Mouse (Mus musculus) cerebellum, postnatal 14 days (tissue): ENCODE measurements around the gene Edaradd.
"Not testable (repeated sequence)": the region's sequence is repeated elsewhere in the genome, so short reads cannot be mapped to it uniquely, and the experiment has no call there.

Experiments
- DNase-seq, 2 experiments: peaks; one replicate each; pipeline ENCODE4 v3.0.0; 2021; ENCODE audit warnings: mixed read lengths in 2 of 2

The Edaradd gene

GRCm38 (mm10) chr13:12511189-12511965 is 8.9 kb downstream of the Edaradd start:
- DNase-seq: no peak

GRCm38 (mm10) chr13:12510032-12510431 is 10.2 kb downstream of the Edaradd start:
- DNase-seq: no peak

GRCm38 (mm10) chr13:12507426-12507825 is 12.8 kb downstream of the Edaradd start:
- no peak for DNase-seq

- DNase-seq: no peak
These were observed 14.9 kb downstream of the Edaradd start for GRCm38 (mm10) chr13:12505359-12505758.

- no peak for DNase-seq
These were observed 16.9 kb downstream of the Edaradd start for GRCm38 (mm10) chr13:12503238-12503751.

- DNase-seq: no peak
These were observed 17.5 kb downstream of the Edaradd start for GRCm38 (mm10) chr13:12502665-12503237.

- no peak for DNase-seq
These were observed 21.1 kb downstream of the Edaradd start for GRCm38 (mm10) chr13:12499107-12499506.

- no peak for DNase-seq
These were observed 22.4 kb downstream of the Edaradd start for GRCm38 (mm10) chr13:12497809-12498208.

GRCm38 (mm10) chr13:12494750-12495149 is 25.5 kb downstream of the Edaradd start:
- no peak for DNase-seq

- DNase-seq: no peak
These were observed 27.7 kb downstream of the Edaradd start for GRCm38 (mm10) chr13:12492515-12492914.

GRCm38 (mm10) chr13:12485640-12486039 is 34.6 kb downstream of the Edaradd start:
- no peak for DNase-seq

- DNase-seq: no peak
These were observed 35.0 kb downstream of the Edaradd start for GRCm38 (mm10) chr13:12485197-12485596.

- DNase-seq: no peak
These were observed 40.4 kb downstream of the Edaradd start for GRCm38 (mm10) chr13:12479802-12480201.

GRCm38 (mm10) chr13:12478301-12478700 is 41.9 kb downstream of the Edaradd start:
- no peak for DNase-seq

- DNase-seq: no peak
These were observed 43.4 kb downstream of the Edaradd start for GRCm38 (mm10) chr13:12476886-12477285.

GRCm38 (mm10) chr13:12475239-12475638 is 45.0 kb downstream of the Edaradd start:
- DNase-seq: no peak

- peak; percentile 83 to 88 for DNase-seq
These were observed 46.4 kb downstream of the Edaradd start for GRCm38 (mm10) chr13:12473724-12474378.

- no peak for DNase-seq
These were observed 51.8 kb downstream of the Edaradd start for GRCm38 (mm10) chr13:12468488-12468887.

GRCm38 (mm10) chr13:12464844-12465243 is 55.4 kb downstream of the Edaradd start, which contains the start of gene Lgals8:
Gene Lgals8 (minus strand): TSS chr13:12464944.
- no peak for DNase-seq

GRCm38 (mm10) chr13:12464159-12464558 is 56.1 kb downstream of the Edaradd start:
- not testable (repeated sequence) for DNase-seq

GRCm38 (mm10) chr13:12462623-12463022 is 57.6 kb downstream of the Edaradd start:
- DNase-seq: no peak

GRCm38 (mm10) chr13:12461730-12462119 is 58.5 kb downstream of the Edaradd start:
- DNase-seq: no peak

- peak; percentile 91 to 92 for DNase-seq
These were observed 59.1 kb downstream of the Edaradd start for GRCm38 (mm10) chr13:12460881-12461729.
